Mouse (Mus musculus) cortical plate, adult 2 months (tissue): ENCODE measurements at regions not wholly inside any gene's neighbourhood (a gene's known extent, or its start where the extent isn't known, plus 50 kb on each side); places are given as distances from the start of the nearest gene placed in this dataset.

Experiments
- CTCF ChIP-seq: fragments of 200-500 bp; IDR thresholded peaks from 2 replicates; pipeline ENCODE4 v1.5.1; 2011; ENCODE audit warnings: mild to moderate bottlenecking, control low read depth, low read length; ENCODE audit not compliant: insufficient read depth; ENCODE audit errors: extremely low read depth
- POLR2A ChIP-seq: fragments of 200-500 bp; IDR thresholded peaks from 2 replicates; pipeline ENCODE4 v1.6.1; 2011; ENCODE audit warnings: mild to moderate bottlenecking, low read length, control low read depth; ENCODE audit not compliant: insufficient read depth; ENCODE audit errors: extremely low read depth

- TF ChIP-seq POLR2A (no peak), CTCF (no peak)
Measured at GRCm38 (mm10) chr4:31203286-31203685, 760.6 kb upstream of the Map3k7 start.
